Mouse (Mus musculus) macrophage (primary cell): ENCODE measurements around the gene Diras1. TPM values are rescaled to one million over a fixed set of nuclear protein-coding genes. Genes with fewer than 3 reads are reported as not detected.
A peak's percentile ranks its signal among the peaks of the same experiment; 100 is the strongest.
"Not testable (repeated sequence)": the region's sequence is repeated elsewhere in the genome, so short reads cannot be mapped to it uniquely, and the experiment has no call there.

Experiments used
- H3K27ac ChIP-seq: fragments of 350-480 bp; formaldehyde crosslinking; 2 replicates; pipeline ENCODE4 v1.9.0; 2021
- H3K36me3 ChIP-seq: fragments of 350-480 bp; formaldehyde crosslinking; 2 replicates; pipeline ENCODE4 v1.9.0; 2021; ENCODE audit errors: inconsistent target
- H3K4me3 ChIP-seq: fragments of 350-480 bp; formaldehyde crosslinking; 2 replicates; pipeline ENCODE4 v1.9.0; 2021; ENCODE audit errors: inconsistent target
- H3K79me2 ChIP-seq: fragments of 350-480 bp; formaldehyde crosslinking; 2 replicates; pipeline ENCODE4 v1.9.0; 2021; ENCODE audit errors: inconsistent target
- whole genome bisulfite sequencing: methylation state at CpG from one replicate; pipeline ENCODE4 v1.1.7; 2026; ENCODE audit warnings: inconsistent platforms; ENCODE audit not compliant: missing documents; 5-methylcytosine and 5-hydroxymethylcytosine counted together
- polyA plus RNA-seq: library from polyadenylated mRNA; stranded (reverse); fragments of 250-400 nt; gene quantifications from 3 replicates; pipeline ENCODE4 v1.2.4, GENCODE M21; 2018; ENCODE audit warnings: inconsistent platforms

Gene Diras1
- polyA plus RNA-seq, 1 experiment from 2014 or later = not detected

DNA sequence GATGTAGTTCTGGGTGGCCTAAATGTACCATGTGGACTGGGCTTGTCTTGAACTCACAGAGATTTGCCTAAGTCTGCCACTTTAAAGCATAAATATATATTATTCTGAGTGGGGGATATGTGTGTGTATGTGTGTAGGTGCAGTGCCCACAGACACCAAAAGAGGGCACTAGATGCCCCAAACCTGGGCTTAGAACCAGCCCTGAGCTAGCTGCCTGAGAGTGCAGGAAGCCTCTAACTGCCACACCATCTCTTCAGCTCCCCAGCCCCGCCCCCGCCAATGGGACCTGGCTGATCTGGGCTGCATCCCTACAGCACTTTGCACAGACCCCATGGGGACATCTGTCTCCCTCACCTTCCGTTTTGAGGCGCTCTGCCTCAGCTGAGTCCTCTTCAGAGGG lies 25.2 kb upstream of the Diras1 start:
- 100% methylated on average over 4 of the region's 4 CpGs for WGBS

DNA sequence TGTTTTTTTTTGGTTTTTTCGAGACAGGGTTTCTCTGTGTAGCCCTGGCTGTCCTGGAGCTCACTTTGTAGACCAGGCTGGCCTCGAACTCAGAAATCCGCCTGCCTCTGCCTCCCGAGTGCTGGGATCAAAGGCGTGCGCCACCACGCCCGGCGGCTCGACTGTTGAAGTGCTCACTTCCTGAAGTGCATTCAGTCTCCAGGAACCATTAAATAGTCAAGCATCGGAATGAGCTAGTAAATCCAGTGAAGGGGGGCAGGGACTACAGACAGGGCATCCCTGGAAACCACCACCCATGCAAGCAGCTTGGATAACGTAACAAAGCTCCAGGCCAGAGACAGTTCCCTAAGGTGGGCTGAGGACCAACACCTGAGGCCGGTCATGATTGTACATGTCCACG lies 19.8 kb upstream of the Diras1 start:
- WGBS = 94% methylated on average over 10 of the region's 14 CpGs
- not testable (repeated sequence) for H3K79me2 ChIP-seq, H3K27ac ChIP-seq, H3K4me3 ChIP-seq
- peaks cover 63% of the 10 kb centered on the region for H3K36me3 ChIP-seq

More for the DNA sequence above, 25.2 kb upstream of the Diras1 start:
- Histone ChIP-seq H3K4me3 (no peak overlapping the region), H3K36me3 (peaks cover 75% of the 10 kb centered on the region), H3K79me2 (peaks cover 39% of the 10 kb centered on the region), H3K27ac (no peak overlapping the region)

DNA sequence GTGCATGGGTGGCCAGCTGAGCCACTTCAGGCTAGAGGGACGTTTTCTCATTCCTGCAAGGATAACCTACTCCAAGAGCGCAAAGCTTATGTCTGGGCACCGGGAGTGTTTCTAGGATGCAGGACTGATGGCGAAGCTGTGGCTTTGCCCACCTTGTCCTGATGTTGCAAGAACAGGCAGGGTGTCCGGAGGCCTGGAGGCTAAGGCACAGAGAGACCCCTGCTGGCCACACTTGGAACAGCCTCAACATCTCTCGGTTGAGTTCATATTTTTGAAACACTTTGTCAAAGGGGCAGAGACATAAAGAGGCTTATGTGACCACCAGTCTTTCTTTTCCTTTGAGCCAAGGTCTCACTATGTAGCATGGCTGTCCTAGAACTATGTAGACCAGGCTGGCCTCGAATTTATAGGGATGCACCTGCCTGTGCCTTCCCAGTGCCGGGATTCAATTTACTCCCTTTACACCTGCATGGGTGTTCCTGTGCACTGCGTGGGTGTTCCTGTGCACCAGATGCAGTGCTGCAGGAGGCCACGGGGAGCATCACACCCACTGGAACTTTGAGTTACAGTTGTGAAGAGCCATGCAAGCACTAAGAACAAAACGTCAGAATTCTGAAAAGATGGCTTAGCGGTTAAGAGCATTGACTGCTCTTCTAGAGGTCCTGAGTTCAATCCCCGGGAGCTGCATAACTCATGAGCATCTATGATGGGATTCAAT lies 16.2 kb upstream of the Diras1 start:
- no peak overlapping the region for H3K4me3 ChIP-seq
- WGBS = 28% methylated on average over 13 of the region's 13 CpGs
- no peaks in the 10 kb centered on the region for H3K79me2 ChIP-seq
- H3K36me3 ChIP-seq = peaks cover 26% of the 10 kb centered on the region
- no peak overlapping the region for H3K27ac ChIP-seq

DNA sequence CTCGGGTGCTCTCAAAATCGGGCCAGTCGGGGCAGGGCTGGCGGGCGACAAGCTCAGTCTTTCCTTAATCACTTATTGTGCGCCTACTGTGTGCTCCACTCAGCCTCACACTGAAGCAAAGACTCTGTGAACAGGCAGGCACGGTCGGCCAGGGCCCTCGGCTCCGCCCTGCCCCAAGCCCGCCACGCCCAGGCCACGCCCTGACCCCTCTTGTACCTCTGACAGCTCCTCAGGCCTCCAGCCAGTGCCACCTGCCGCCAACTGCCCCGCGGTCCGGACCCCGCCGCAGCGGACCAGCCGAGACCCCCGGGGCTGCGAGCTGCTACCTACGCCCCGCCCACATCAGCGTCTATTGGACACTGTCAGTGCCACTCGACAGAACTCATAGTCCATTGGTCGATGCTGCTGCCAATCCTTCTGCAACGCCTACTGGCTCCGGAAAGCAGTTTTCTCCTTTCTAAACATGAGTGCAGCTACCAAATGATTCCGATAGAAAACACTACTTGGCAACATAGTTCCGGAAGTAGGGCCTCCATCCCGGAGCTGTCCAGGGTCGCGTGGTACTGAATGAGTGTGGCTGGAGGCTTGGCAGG lies 11.6 kb upstream of the Diras1 start, which contains the start of gene Slc39a3:
Gene Slc39a3, minus strand, starts transcription at position 439 of the 593 bp plus-strand sequence.
- WGBS = 1% methylated on average over 35 of the region's 35 CpGs
- H3K27ac ChIP-seq = no peak within 1 kb of the TSS

DNA sequence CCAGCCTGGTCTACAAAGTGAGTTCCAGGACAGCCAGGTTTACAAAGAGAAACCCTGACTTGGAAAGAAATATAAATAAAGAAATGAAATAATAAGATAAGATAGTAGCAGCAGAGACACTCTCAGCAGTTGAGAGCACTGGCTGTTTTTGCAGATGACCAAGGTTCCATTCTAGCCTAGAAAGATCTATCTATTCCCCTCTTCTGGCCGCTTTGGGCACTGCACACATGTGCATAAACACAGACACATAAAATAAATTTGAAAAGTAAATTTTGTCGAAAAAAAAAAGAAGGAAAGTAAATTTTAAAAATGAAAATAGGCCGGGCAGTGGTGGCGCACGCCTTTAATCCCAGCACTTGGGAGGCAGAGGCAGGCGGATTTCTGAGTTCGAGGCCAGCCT lies 10.8 kb upstream of the Diras1 start:
- Histone ChIP-seq H3K36me3 (peaks cover 17% of the 10 kb centered on the region; the same call in 1 of the 2 replicates), H3K79me2 (peaks cover 6% of the 10 kb centered on the region; the same call in 1 of the 2 replicates), H3K4me3 (peak overlapping the region; percentile 71; the same call in 1 of the 2 replicates), H3K27ac (no peak overlapping the region)
- 78% methylated on average over 6 of the region's 7 CpGs for WGBS

More for the DNA sequence above, 11.6 kb upstream of the Diras1 start, which contains the start of gene Slc39a3:
- Histone ChIP-seq H3K4me3 (peak within 1 kb of the TSS; percentile 71), H3K36me3 (peaks cover 10% of the 10 kb centered on the region; the same call in 1 of the 2 replicates), H3K79me2 (peaks cover 6% of the 10 kb centered on the region; the same call in 1 of the 2 replicates)

DNA sequence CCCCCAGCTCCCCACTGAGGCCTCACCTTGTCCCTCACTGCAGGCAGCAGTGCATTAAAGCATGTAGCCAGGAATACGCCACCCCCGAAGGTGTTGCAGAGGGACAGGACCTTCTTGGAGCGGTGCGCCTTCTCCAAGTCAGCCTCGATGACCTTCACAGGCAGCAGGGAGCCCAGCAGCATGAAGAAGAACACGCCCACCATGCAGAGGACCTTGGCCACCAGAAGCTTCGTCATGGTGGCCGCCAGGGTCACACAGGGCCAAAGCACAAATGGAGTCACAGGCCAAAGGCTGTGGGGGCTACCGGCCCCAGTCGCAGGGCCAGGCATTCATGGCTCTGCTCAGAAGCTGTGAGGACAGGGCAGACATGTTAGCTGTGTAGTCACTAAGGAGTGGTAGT lies 8.1 kb upstream of the Diras1 start:
- Histone ChIP-seq H3K79me2 (peaks cover 6% of the 10 kb centered on the region; the same call in 1 of the 2 replicates), H3K36me3 (peaks cover 17% of the 10 kb centered on the region; the same call in 1 of the 2 replicates), H3K27ac (no peak overlapping the region), H3K4me3 (no peak overlapping the region)
- WGBS = 91% methylated on average over 10 of the region's 10 CpGs

DNA sequence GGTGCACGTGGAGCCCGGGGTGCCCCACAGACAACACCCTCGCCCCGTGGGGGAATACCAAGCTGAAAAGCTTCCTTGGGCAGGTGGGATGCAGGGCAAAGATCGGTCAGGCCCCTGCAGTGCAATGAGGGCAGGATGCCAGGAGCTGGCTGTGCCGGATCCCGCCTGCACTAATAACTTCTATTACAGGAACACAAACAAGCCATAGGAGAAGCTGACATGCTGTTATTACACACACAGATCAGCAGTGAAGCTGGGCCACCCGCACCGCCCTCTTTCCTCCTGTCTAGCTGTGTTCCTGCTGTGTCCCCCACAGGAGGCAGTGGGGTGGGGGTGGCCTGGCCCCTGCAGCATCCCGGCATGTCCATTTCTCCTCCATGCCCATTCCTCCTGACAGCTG lies 3.6 kb upstream of the Diras1 start:
- Histone ChIP-seq H3K4me3 (no peak overlapping the region), H3K36me3 (peaks cover 17% of the 10 kb centered on the region; the same call in 1 of the 2 replicates), H3K79me2 (no peaks in the 10 kb centered on the region), H3K27ac (no peak overlapping the region)
- 78% methylated on average over 10 of the region's 10 CpGs for WGBS

DNA sequence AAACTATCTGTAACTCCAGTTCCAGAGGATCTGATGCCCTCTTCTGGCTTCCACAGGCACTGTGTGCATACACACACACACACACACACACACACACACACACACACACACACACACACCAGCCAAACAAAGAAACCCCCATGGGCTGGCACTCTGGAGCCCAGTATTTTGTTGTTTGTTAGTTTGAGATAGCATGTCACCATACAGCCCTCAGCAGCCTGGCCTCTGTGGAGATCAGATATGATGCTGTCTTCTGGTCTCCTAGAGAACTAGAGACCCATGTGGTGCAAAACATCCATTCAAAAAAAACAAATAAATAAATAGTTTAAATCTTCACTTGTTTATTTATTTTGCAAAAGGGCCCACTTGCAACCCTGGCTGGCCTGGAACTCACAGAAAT lies 2.8 kb upstream of the Diras1 start:
- no peak overlapping the region for H3K4me3 ChIP-seq
- peaks cover 17% of the 10 kb centered on the region; the same call in 1 of the 2 replicates for H3K36me3 ChIP-seq
- H3K79me2 ChIP-seq = no peaks in the 10 kb centered on the region
- H3K27ac ChIP-seq = no peak overlapping the region

DNA sequence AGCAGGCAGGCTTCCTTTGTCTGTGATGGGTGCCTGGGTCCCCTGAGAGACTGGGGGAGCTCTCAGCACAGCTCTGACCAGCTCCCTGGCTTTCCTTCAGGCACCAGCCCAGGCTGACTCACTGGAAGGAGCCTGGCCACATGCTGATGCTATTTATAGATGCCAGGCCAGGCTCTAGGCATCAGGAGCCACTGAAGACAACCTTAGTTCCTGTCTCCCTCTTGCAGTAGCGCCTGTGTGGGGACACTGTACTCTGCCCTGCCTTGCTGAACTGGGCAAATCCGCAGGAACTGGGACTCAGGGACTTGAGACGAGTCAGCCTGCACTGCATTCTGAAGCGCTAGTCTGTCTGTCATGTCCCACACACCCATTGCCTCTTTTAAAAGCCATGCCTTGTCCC lies 1.9 kb upstream of the Diras1 start:
- WGBS = 51% methylated on average over 4 of the region's 4 CpGs
- Histone ChIP-seq H3K79me2 (no peaks in the 10 kb centered on the region), H3K27ac (no peak overlapping the region), H3K4me3 (no peak overlapping the region), H3K36me3 (peaks cover 9% of the 10 kb centered on the region; the same call in 1 of the 2 replicates)

DNA sequence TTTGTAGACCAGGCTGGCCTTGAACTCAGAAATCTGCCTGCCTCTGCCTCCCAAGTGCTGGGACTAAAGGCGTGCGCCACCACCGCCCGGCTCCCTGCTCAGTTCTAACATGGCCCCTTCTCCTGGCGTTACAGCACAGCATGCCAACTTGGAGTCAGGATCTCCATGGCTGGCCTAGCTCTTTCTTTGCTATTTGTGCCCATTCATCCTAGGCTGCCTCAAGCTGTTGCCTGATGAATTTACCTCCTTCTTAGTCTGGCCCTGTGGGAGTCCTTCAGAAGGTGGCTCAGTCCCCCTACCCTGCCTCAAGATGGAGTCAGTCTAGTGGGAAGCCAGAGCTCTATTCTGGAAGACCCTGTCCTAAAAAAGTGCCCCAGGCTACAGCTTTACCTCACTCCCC lies 1.4 kb upstream of the Diras1 start:
- Histone ChIP-seq H3K79me2 (no peaks in the 10 kb centered on the region), H3K27ac (no peak overlapping the region), H3K36me3 (peaks cover 4% of the 10 kb centered on the region; the same call in 1 of the 2 replicates), H3K4me3 (no peak overlapping the region)
- 92% methylated on average over 3 of the region's 5 CpGs for WGBS

DNA sequence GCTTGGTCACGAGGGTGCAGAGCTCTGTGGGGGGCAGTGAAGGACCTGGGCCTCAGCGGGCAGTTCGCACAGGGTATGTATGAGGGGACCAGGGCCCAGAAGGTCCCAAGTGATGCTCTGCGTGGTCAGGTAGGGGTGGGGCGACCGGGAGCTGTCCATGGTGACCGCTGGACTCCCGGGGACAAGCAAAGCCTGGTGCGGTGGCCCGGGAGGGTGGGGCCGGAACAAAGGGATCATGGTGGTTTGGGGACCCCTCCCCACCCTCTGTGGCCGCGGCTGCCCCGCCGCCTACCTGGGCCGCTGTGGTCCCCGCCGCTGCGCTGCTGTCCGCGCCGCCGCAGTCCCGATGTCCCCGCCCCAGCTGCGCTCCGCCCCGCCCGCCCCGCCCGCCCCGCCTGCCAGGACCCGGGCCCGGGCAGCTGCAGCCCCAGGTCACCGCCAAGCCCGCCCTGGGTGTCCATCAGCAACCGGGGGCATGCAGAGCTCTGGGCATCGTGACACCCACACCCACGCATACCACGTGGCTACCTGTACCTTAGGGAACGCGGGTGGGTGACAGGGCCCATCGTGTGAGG lies 328 bp downstream of the Diras1 start:
- H3K36me3 ChIP-seq = no peaks in the 10 kb centered on the region
- no peak overlapping the region for H3K4me3 ChIP-seq
- H3K27ac ChIP-seq = no peak overlapping the region
- no peaks in the 10 kb centered on the region for H3K79me2 ChIP-seq
- 5% methylated on average over 29 of the region's 43 CpGs for WGBS

DNA sequence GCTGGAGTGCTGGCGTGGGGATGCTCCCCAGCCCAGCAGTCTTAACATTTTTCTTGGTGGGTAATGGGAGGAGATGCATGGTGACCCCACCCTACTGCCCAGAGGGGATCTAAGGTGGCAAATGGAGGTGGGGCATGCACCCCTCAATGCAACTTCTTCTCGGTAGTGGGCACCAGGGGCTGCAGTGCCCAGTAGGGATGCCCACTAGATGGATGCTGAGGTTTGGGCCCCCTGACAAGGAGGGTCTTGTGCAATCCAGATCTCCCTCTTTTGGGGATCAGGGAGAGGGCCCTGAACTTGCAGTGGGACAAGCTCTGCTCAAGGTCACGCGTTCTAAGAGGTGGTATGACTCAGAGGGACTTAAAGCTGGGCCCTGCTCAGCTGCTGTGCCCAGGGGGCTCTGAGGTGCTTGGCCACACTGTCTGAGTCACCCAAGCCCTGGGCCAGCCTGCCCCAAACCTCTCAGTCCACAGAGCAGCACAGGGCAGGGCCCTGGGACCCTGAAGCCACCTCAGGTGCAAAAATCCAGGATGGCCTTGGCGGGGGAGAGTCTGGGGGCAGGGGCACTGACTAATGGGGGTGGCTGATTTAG lies 1.0 kb downstream of the Diras1 start:
- Histone ChIP-seq H3K36me3 (no peaks in the 10 kb centered on the region), H3K4me3 (no peak overlapping the region), H3K27ac (no peak overlapping the region), H3K79me2 (no peaks in the 10 kb centered on the region)
- WGBS = 71% methylated on average over 5 of the region's 5 CpGs

DNA sequence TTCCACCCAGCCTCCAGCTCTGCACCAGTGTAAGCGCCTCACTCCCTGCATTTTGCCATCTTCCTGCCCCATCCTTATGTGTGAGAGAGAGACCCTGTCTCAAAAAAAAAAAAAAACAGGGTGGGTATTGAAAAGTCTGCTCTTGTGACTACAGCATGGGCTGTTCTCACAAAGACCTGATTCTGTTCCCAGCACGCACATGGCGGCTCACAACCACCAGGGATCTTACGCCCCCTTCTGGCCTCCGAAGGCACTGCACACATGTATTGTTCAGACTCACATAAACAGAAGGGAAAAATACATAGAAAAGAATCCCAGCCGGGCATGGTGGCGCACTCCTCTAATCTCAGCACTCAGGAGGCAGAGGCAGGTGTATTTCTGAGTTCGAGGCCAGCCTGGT lies 2.7 kb downstream of the Diras1 start:
- no peak overlapping the region for H3K4me3 ChIP-seq
- no peaks in the 10 kb centered on the region for H3K36me3 ChIP-seq
- H3K27ac ChIP-seq = no peak overlapping the region
- WGBS = 62% methylated on average over 8 of the region's 8 CpGs
- H3K79me2 ChIP-seq = no peaks in the 10 kb centered on the region

DNA sequence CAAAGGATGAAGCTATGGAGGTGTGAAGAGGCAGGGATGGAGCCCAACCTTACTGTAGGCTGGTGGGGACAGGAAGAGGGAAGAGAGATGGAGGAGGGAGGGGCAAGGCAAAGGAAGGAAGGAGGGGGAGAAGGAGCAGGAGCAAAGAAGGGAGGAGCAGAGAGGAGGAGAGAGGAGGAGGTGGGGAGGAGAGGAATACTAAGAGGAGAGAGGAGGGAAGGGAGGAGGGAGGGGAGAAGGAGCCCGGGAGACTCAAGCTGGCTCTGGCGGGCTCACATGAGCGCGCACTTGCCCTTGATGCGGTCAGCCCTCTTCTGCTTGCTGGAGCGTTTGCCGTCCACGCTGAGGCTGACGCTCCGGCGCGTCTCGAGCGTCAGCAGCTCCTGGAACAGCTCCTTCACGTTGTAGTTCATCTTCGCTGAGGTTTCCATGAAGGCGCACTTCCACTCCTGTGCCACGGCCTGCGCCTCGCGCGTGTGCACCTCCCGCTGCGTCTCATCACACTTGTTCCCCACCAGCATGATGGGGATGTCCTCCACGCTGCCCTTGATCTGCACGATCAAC lies 3.8 kb downstream of the Diras1 start:
- Histone ChIP-seq H3K36me3 (no peaks in the 10 kb centered on the region), H3K27ac (no peak overlapping the region), H3K4me3 (no peak overlapping the region), H3K79me2 (no peaks in the 10 kb centered on the region)
- WGBS = 7% methylated on average over 26 of the region's 26 CpGs
